In genomic region chr10:21023142-21023734, GRCm38 (mm10) we compare ENCODE assay signal across 15 mouse cellular contexts.
DNase-seq lines count a peak whose midpoint lies in the region; ATAC-seq lines count a peak whose summit lies in the region.
"Had no signal": no experiment of that assay in that cellular context is flagged by ENCODE, and none has a peak within 500 bp of the region (broad histone marks: within the 10 kb centered on the region; RNA-seq: fewer than 3 reads in every experiment).

No protein-coding gene starts in this region.

- no peak overlapping the region for H3K4me2 ChIP-seq in heart, embryonic 11.5 days
- H3K4me2 ChIP-seq in liver, embryonic 11.5 days = no peak overlapping the region; the same call in 1 of the 2 replicates
- H3K4me2 ChIP-seq in midbrain, embryonic 15.5 days = no peak overlapping the region
- H3K4me2 ChIP-seq: embryonic facial prominence, embryonic 13.5 days; neural tube, embryonic 13.5 days had no signal

- H3K27me3 ChIP-seq in heart, embryonic 11.5 days (ENCODE audit: control insufficient read depth, insufficient read depth, low read length) = no peaks in the 10 kb centered on the region
- H3K27me3 ChIP-seq in liver, embryonic 11.5 days (replicated peaks; ENCODE audit: control insufficient read depth, insufficient read depth, low read length) = no peaks in the 10 kb centered on the region
- H3K27me3 ChIP-seq in midbrain, embryonic 15.5 days (replicated peaks) = no peaks in the 10 kb centered on the region
- H3K27me3 ChIP-seq: embryonic facial prominence, embryonic 13.5 days; neural tube, embryonic 13.5 days had no signal

- H3K9me3 ChIP-seq in heart, embryonic 11.5 days (replicated peaks; ENCODE audit: control insufficient read depth, low read length) = no peaks in the 10 kb centered on the region
- H3K9me3 ChIP-seq in liver, embryonic 11.5 days (ENCODE audit: control insufficient read depth, low read length) = no peaks in the 10 kb centered on the region
- H3K9me3 ChIP-seq in midbrain, embryonic 15.5 days = no peaks in the 10 kb centered on the region
- H3K9me3 ChIP-seq: embryonic facial prominence, embryonic 13.5 days; neural tube, embryonic 13.5 days had no signal

- H3K36me3 ChIP-seq in heart, embryonic 11.5 days (ENCODE audit: control insufficient read depth, insufficient read depth, low read length) = no peaks in the 10 kb centered on the region
- no peaks in the 10 kb centered on the region for H3K36me3 ChIP-seq in liver, embryonic 11.5 days (ENCODE audit: control insufficient read depth, insufficient read depth, low read length)
- peaks cover 6% of the 10 kb centered on the region; the same call in 1 of the 2 replicates for H3K36me3 ChIP-seq in midbrain, embryonic 15.5 days (replicated peaks)
- H3K36me3 ChIP-seq: embryonic facial prominence, embryonic 13.5 days had no signal

- WGBS in heart, embryonic 11.5 days (ENCODE audit: insufficient replicate concordance) = 60% methylated on average over 7 of the region's 7 CpGs
- WGBS in liver, embryonic 11.5 days = 36% methylated on average over 7 of the region's 7 CpGs
- WGBS in midbrain, embryonic 15.5 days = 93% methylated on average over 7 of the region's 7 CpGs

- H3K9ac ChIP-seq in heart, embryonic 11.5 days (ENCODE audit: low read depth, low read length) = no peak overlapping the region
- no peak overlapping the region for H3K9ac ChIP-seq in liver, embryonic 11.5 days (ENCODE audit: low read depth, low read length)
- no peak overlapping the region for H3K9ac ChIP-seq in midbrain, embryonic 15.5 days
- H3K9ac ChIP-seq: embryonic facial prominence, embryonic 13.5 days; neural tube, embryonic 13.5 days had no signal

- no peak for ATAC-seq in heart, embryonic 11.5 days (replicated peaks; ENCODE audit: insufficient number of reproducible peaks, low FRiP score, low TSS enrichment)
- ATAC-seq in liver, embryonic 11.5 days (replicated peaks; ENCODE audit: low FRiP score) = peak; percentile 62; the same call in 1 of the 2 replicates
- no peak for ATAC-seq in midbrain, embryonic 15.5 days (replicated peaks)

- intact Hi-C loops in gastrocnemius, postnatal 14 days (cut with DNase I; ENCODE audit: low total_unique reads) = no loop called here

- H3K27ac ChIP-seq in heart, embryonic 11.5 days (ENCODE audit: low read depth, low read length) = no peak overlapping the region
- no peak overlapping the region for H3K27ac ChIP-seq in liver, embryonic 11.5 days (ENCODE audit: low read depth, low read length)
- no peak overlapping the region for H3K27ac ChIP-seq in midbrain, embryonic 15.5 days
- H3K27ac ChIP-seq: embryonic facial prominence, embryonic 13.5 days; gastrocnemius, adult 2 months; macrophage; neural tube, embryonic 13.5 days had no signal

- peak; percentile 90 for DNase-seq in heart, adult 11 months
- peak; percentile 99 for DNase-seq in 416B (ENCODE audit: low read depth)
- DNase-seq in Muller cell, postnatal 12 days (ENCODE audit: inconsistent ontology term) = peak; percentile 75
- no peak for DNase-seq in liver, embryonic 11.5 days (ENCODE audit: low spot score)
- DNase-seq in gastrocnemius, postnatal 14 days = no peak
- no peak for DNase-seq in heart, adult 8-10 months (ENCODE audit: low spot score)
- DNase-seq: gastrocnemius, adult 2 months; left cerebral cortex, postnatal 4 days; right cerebral cortex, postnatal 4 days; thymus, adult 2 months had no signal

- no peak overlapping the region for H3K4me3 ChIP-seq in heart, embryonic 11.5 days (ENCODE audit: low read depth, low read length)
- H3K4me3 ChIP-seq in liver, embryonic 11.5 days (ENCODE audit: low read depth, low read length) = no peak overlapping the region
- H3K4me3 ChIP-seq in midbrain, embryonic 15.5 days = no peak overlapping the region
- H3K4me3 ChIP-seq: embryonic facial prominence, embryonic 13.5 days; gastrocnemius, adult 2 months; neural tube, embryonic 13.5 days had no signal

- no peaks in the 10 kb centered on the region for H3K4me1 ChIP-seq in heart, embryonic 11.5 days (ENCODE audit: control insufficient read depth, insufficient read depth, low read length)
- H3K4me1 ChIP-seq in liver, embryonic 11.5 days (replicated peaks; ENCODE audit: control insufficient read depth, insufficient read depth, low read length) = peaks cover 24% of the 10 kb centered on the region
- H3K4me1 ChIP-seq in midbrain, embryonic 15.5 days = no peaks in the 10 kb centered on the region
- H3K4me1 ChIP-seq: neural tube, embryonic 13.5 days had no signal

Comparison
In these comparisons a context has a peak if more than half of its experiments do, and no peak if none do; other contexts are left out.
1. DNase-seq: peak in heart, adult 11 months (single experiment), 416B (single experiment) and Muller cell, postnatal 12 days (single experiment); none in liver, embryonic 11.5 days (single experiment), gastrocnemius, postnatal 14 days (single experiment) and heart, adult 8-10 months (single experiment).